Mouse (Mus musculus) embryo, embryonic 11.5 days (tissue): ENCODE measurements around the gene Sesn2.
"Not testable (repeated sequence)": the region's sequence is repeated elsewhere in the genome, so short reads cannot be mapped to it uniquely, and the experiment has no call there.

Experiments used
- DNase-seq: peaks from one replicate; pipeline ENCODE4 v3.0.0-alpha.2; 2012; ENCODE audit warnings: low read depth, low spot score

Gene Sesn2

GRCm38 (mm10) chr4:132482104-132482503 lies 28.2 kb downstream of the Sesn2 start:
- not testable (repeated sequence) for DNase-seq

- no peak for DNase-seq
These were observed 32.5 kb downstream of the Sesn2 start for GRCm38 (mm10) chr4:132477833-132478232.

DNA sequence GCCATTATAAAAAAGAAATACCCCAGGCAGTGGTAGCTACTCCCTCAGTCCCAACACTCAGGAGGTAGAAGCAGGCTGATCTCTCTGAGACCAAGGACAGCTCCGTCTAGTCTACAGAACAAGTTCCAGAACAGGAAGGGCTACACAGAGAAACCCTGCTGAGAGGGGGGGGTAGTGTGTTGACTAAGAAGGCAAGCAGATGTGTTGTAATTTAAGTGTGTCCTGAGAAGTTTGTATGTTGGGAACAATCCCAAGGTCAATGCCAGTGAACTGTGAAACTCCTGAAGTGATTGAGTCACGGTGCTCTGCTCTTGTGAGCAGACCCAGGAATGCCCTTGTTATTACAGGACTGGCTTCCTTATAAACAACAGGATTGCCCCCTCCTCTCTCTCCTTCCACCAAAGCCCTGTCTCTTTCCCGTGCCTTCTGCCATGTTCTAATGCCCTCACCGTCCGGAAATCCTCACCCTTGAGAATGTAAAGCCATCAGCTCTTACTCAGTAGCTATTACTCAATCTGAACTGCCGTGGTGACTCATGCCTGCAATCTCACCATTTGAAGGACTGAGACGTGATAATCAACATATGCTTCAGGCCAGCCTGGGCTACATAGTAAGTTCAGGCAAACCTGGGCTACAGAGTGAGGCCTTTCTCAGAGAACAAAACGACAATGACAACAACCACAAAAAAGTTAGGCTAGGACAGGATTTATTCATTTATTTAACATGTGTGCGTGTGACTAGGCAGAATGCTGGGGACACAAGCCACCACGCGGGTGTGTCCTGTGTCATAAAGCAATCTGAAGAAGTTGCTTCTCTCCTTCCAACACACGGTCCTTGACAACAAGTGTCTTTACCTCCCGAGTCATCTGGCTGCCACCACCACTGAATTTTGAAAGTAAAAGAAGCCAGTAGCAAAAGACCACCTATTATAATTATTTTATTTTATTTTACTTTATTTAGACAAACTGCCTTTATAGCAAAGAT lies 34.1 kb downstream of the Sesn2 start:
- DNase-seq = no peak

DNA sequence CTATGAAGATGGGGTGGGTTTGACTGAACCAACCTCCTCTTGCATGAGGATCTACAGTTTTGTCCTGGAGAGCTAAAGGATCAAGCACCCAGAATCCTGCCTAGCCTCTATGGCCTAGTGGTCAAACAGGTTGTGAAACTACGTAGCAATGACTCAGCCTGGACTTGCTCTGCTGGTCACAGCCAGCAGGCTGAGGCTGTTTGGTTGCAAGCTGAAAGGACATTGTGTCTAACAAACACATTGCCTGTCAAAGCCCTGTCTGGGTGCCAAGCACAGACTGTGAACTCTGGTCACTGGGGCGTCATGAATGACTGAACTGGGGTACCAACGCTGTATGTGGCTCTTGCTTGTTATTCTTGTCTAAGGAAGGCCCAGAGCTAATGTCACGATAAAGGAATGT lies 35.7 kb downstream of the Sesn2 start:
- no peak for DNase-seq

- DNase-seq = no peak
These were observed 36.9 kb downstream of the Sesn2 start for GRCm38 (mm10) chr4:132473411-132473810.

GRCm38 (mm10) chr4:132469873-132470272 lies 40.4 kb downstream of the Sesn2 start:
- no peak for DNase-seq

GRCm38 (mm10) chr4:132464255-132464613 lies 46.1 kb downstream of the Sesn2 start:
- no peak for DNase-seq

DNA sequence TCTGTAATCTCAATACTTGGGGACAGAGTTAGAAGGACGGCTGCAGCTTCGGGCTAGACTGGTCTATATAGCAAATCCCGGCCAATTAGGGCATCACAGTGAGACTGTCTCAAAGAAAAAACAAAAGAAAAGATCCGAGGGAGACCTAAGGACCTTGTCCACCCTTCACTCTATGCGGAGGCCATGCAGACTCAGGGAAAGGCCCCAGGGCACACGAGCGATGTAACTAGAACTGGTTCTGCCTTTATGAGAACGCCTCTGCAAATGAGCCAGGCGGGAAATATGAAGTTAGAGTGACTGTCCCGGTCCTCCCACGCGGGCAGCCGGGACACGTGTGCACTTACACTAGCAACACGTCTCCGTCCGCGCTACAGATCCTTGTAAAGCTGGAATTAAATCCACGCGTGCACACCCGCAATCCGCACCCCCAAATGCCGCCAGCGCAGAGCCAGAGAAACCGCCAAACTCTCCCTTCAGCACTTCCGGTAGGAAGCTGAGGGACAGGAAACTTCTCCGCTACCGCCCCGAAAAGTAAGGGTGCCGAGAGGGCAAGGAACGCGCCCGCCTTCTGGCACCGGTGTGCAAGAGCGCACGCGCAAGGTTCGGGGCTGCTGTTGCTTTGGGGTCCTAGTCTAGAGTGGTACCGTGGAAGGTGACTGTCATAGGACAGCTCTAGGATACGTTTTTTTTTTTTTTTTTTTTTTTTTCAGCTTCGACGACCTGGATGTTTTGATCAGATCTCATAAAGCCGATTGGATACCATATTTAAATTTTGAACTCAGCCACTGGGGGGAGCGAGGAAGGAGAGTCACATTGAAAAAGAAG lies 46.7 kb downstream of the Sesn2 start, which contains the start of gene Med18:
Gene Med18 (minus strand): TSS at position 492 of the 825 bp plus-strand sequence.
- DNase-seq = peak; percentile 88

GRCm38 (mm10) chr4:132462836-132463235 lies 47.5 kb downstream of the Sesn2 start:
- DNase-seq = no peak

- DNase-seq = no peak
These were observed 50.1 kb downstream of the Sesn2 start for GRCm38 (mm10) chr4:132460225-132460624.

DNA sequence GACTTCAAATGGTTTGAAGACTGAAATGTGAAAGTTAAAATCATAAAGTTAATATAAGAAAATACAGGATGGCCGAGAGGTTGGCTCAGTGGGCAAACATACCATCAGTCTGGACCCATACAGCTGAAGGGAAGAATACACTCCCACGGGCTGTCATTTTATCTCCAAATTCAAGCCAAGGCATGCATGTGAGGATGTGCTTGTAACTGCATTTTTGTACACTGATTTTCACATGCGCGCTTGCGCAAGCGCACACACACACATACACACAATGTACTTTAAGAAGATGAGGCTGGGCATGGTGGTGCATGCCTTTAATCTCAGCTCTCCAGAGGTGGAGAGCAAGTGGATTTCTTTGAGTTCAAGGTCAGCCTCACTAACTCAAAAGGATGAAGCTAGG lies 54.7 kb downstream of the Sesn2 start:
- no peak for DNase-seq

DNA sequence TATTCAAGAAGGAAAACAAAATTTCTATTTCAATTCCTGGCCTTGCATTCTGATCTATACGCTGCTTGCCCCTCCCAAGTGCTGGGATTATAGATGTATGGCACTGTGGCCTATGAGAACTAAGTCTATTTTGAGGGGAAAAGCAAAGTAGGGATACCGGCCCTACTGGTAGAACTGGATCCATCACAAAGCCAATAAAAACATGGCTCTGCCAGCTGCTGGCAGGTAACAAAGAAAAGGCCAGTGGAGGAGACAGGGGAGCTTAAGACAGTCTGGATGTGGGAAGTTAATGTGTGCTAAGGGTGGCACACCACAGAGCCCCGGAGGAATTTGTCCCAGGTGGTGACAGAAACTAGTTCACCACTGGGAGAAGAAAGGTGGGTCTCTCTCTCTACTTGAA lies 55.2 kb downstream of the Sesn2 start:
- no peak for DNase-seq

- no peak for DNase-seq
These were observed 56.1 kb downstream of the Sesn2 start for GRCm38 (mm10) chr4:132454216-132454615.

- DNase-seq = no peak
These were observed 60.5 kb downstream of the Sesn2 start for GRCm38 (mm10) chr4:132449778-132450177.

- no peak for DNase-seq
These were observed 64.2 kb downstream of the Sesn2 start for GRCm38 (mm10) chr4:132446105-132446504.

DNA sequence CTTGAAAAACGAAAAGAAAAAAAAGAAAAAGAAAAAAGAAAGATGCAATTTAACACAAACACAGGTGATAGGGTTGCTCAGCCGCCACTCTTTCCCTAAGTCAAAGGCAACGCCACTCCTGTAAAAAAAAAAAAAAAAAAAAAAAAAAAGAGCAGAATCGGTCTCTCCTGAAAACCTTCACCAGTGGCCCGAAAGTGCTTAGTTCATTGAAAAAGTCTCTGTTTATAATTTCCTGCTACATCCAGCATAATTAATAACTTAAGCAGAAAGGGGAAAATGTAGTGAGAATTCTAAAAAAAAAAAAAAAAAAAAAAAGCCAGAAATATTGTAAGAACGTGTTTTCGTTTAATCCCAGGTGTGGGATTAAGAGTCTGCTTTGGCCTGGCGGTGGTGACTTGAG lies 65.8 kb downstream of the Sesn2 start:
- no peak for DNase-seq
